Mouse (Mus musculus): ENCODE results near the gene 9330159F19Rik. TPM values are rescaled to one million over a fixed set of nuclear protein-coding genes. Genes with fewer than 3 reads are reported as not detected.

The 9330159F19Rik gene
- 1.1 and 1.6 TPM in 2 replicates for polyA plus RNA-seq (2012; rRNA removed; ENCODE audit: low replicate concordance)

GRCm38 (mm10) chr10:29211453-29211852, at the start of gene 9330159F19Rik:
9330159F19Rik (plus strand) TSS chr10:29211606.

GRCm38 (mm10) chr10:29198642-29199041, 12.8 kb upstream of the 9330159F19Rik start, which contains the start of gene Gm49353:
Gm49353 (plus strand) TSS chr10:29198954.

Other genes starting within 250 kb of the 9330159F19Rik start
- gene 2310057J18Rik, start 225.3 kb upstream of the 9330159F19Rik start, polyA plus RNA-seq (2012; rRNA removed; ENCODE audit: low replicate concordance), result not detected in 2 replicates
- gene Soga3, start 67.8 kb upstream of the 9330159F19Rik start, polyA plus RNA-seq (2012; rRNA removed; ENCODE audit: low replicate concordance), result 0.08 TPM in 1 of 2 replicates, not detected in the other
- not detected in 2 replicates for gene Gm49353, start 12.7 kb upstream of the 9330159F19Rik start, polyA plus RNA-seq (2012; rRNA removed; ENCODE audit: low replicate concordance)
- 41.5 and 44.5 TPM in 2 replicates for gene Echdc1, start 101.6 kb downstream of the 9330159F19Rik start, polyA plus RNA-seq (2012; rRNA removed; ENCODE audit: low replicate concordance)
- gene Rnf146, start 150.8 kb downstream of the 9330159F19Rik start, polyA plus RNA-seq (2012; rRNA removed; ENCODE audit: low replicate concordance), result 24.8 and 31.1 TPM in 2 replicates

Data from subcutaneous adipose tissue, adult 2 months (tissue).